Mouse (Mus musculus) midbrain, embryonic 14.5 days (tissue): ENCODE data around the gene Krtap4-13. TPM values are rescaled to one million over a fixed set of nuclear protein-coding genes. Genes with fewer than 3 reads are reported as not detected.
"Not testable (repeated sequence)": the region's sequence is repeated elsewhere in the genome, so short reads cannot be mapped to it uniquely, and the experiment has no call there.

Experiments
- ATAC-seq: fragments of 200-750 bp; cut with Nextera tagmentation; 2 replicates; pipeline ENCODE4 v1.8.0; 2017; ENCODE audit warnings: moderate number of reproducible peaks, moderate library complexity; ENCODE audit not compliant: low FRiP score, low TSS enrichment
- DNase-seq: peaks from one replicate; pipeline ENCODE4 v3.0.0-alpha.2; 2015
- H3K27ac ChIP-seq: fragments of 300-500 bp; sonication (generic); replicated peaks from 2 replicates; pipeline ENCODE4 v1.5.1; 2014; ENCODE audit warnings: mild to moderate bottlenecking, low read depth, low read length, moderate library complexity
- H3K27me3 ChIP-seq: fragments of 300-500 bp; sonication (generic); 2 replicates; pipeline ENCODE4 v1.6.1; 2014; ENCODE audit warnings: low read length, control low read depth, mixed read lengths; ENCODE audit not compliant: control insufficient read depth, insufficient read depth
- H3K36me3 ChIP-seq: fragments of 300-500 bp; sonication (generic); 2 replicates; pipeline ENCODE4 v1.6.1; 2014; ENCODE audit warnings: low read length, control low read depth; ENCODE audit not compliant: control insufficient read depth, insufficient read depth
- H3K4me1 ChIP-seq: fragments of 300-500 bp; sonication (generic); 2 replicates; pipeline ENCODE4 v1.6.1; 2014; ENCODE audit warnings: mild to moderate bottlenecking, antibody characterized with exemption, low read length, control low read depth; ENCODE audit not compliant: control insufficient read depth, insufficient read depth
- H3K4me2 ChIP-seq: fragments of 300-500 bp; sonication (generic); 2 replicates; pipeline ENCODE4 v1.6.1; 2014; ENCODE audit warnings: mild to moderate bottlenecking, low read length, moderate library complexity
- H3K4me3 ChIP-seq: fragments of 300-500 bp; sonication (generic); replicated peaks from 2 replicates; pipeline ENCODE4 v1.5.1; 2014; ENCODE audit warnings: low read depth, low read length
- H3K9ac ChIP-seq: fragments of 300-500 bp; sonication (generic); replicated peaks from 2 replicates; pipeline ENCODE4 v1.6.1; 2014; ENCODE audit warnings: mild to moderate bottlenecking, low read length, moderate library complexity
- H3K9me3 ChIP-seq: fragments of 300-500 bp; sonication (generic); 2 replicates; pipeline ENCODE4 v1.6.1; 2016; ENCODE audit warnings: low read length, control low read depth, mixed read lengths; ENCODE audit not compliant: control insufficient read depth
- WGBS: fragments of 180-500 bp; shearing (Covaris S2); extraction: QIAGEN DNeasy Blood & Tissue Kit; methylation state at CpG from one replicate; pipeline ENCODE4 v1.1.7; 2014; 5-methylcytosine and 5-hydroxymethylcytosine counted together
- polyA plus RNA-seq: library from polyadenylated mRNA; unstranded; fragments of >200 nt; fragmentation: Nextera tagmentation; extraction: Ambion mirVana; gene quantifications from 2 replicates; pipeline ENCODE4 v1.2.1, GENCODE M21; 2014

Krtap4-13 gene
- polyA plus RNA-seq, 1 experiment from 2014 or later, result not detected

- DNase-seq, H3K9ac ChIP-seq, H3K36me3 ChIP-seq, H3K4me3 ChIP-seq, H3K4me2 ChIP-seq, H3K4me1 ChIP-seq, ATAC-seq, H3K27ac ChIP-seq, H3K9me3 ChIP-seq, H3K27me3 ChIP-seq: not testable (repeated sequence)
- no CpG with 5 or more reads among the region's 1 CpGs for WGBS
Measured at GRCm38 (mm10) chr11:99804346-99804745, 5.3 kb downstream of the Krtap4-13 start, which contains the start of gene Gm11554. Gene Gm11554, minus strand, starts transcription at chr11:99804446.

DNA sequence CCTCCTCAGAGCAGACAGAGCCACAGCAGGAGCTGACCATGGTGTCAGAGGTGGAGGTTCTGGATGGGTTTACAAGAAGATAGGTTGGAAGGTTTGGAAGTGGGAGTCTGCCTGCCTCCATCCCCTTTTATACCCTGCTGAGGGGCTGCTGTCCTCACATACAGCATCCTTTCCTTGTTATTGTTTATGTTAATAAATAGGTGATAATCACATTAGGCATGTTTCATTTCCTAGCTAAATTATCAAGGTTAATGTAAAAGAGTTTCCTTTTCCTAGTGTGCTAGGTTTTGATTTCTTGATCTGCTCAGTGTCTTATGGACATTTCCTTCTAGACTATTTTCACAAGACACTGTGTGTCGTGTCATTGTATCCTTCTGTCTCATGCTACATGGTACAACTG, 10.9 kb downstream of the Krtap4-13 start, which contains the start of gene Gm11569:
TSS of gene Gm11569 (minus strand) at position 101 of the 400 bp plus-strand sequence.
- not testable (repeated sequence) for H3K4me2 ChIP-seq, ATAC-seq, DNase-seq, H3K4me3 ChIP-seq, H3K36me3 ChIP-seq, H3K27me3 ChIP-seq, H3K27ac ChIP-seq, H3K4me1 ChIP-seq, H3K9me3 ChIP-seq, H3K9ac ChIP-seq
- no CpG with 5 or more reads among the region's 1 CpGs for WGBS

GRCm38 (mm10) chr11:99793367-99793766, 16.3 kb downstream of the Krtap4-13 start, which contains the start of gene Gm11596:
Gene Gm11596, minus strand, starts transcription at chr11:99793467.
- Histone ChIP-seq H3K27ac (no peak within 1 kb of the TSS), H3K9me3 (no peaks in the 10 kb centered on the region), H3K4me1 (no peaks in the 10 kb centered on the region), H3K27me3 (no peaks in the 10 kb centered on the region), H3K4me3 (no peak within 1 kb of the TSS), H3K9ac (no peak within 1 kb of the TSS), H3K4me2 (no peak within 1 kb of the TSS), H3K36me3 (no peaks in the 10 kb centered on the region)
- no peak for DNase-seq
- ATAC-seq, result no peak
- WGBS, result 83% methylated on average over 2 of the region's 2 CpGs

DNA sequence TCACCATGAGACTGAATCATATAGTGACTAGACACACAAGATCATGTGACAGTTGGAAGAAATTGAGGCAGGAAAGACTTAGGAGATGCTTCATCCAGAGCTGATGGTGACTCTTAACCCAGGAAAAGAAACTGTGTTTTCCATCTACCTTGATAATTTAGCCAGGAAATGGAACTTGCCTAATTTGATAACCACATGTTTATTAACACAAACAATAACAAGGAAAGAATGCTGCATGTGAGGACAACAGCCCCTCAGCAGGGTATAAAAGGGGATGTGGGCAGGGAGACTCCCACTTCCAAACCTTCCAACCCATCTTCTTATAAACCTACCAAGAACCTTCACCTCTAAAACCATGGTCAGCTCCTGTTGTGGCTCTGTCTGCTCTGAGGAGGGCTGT, 24.8 kb downstream of the Krtap4-13 start, which contains the start of gene Krtap4-9:
TSS of gene Krtap4-9 (plus strand) at position 301 of the 400 bp plus-strand sequence.
- ATAC-seq, H3K36me3 ChIP-seq, H3K4me2 ChIP-seq, DNase-seq, H3K9ac ChIP-seq, H3K4me3 ChIP-seq, H3K9me3 ChIP-seq, H3K27ac ChIP-seq, H3K4me1 ChIP-seq, H3K27me3 ChIP-seq: not testable (repeated sequence)

DNA sequence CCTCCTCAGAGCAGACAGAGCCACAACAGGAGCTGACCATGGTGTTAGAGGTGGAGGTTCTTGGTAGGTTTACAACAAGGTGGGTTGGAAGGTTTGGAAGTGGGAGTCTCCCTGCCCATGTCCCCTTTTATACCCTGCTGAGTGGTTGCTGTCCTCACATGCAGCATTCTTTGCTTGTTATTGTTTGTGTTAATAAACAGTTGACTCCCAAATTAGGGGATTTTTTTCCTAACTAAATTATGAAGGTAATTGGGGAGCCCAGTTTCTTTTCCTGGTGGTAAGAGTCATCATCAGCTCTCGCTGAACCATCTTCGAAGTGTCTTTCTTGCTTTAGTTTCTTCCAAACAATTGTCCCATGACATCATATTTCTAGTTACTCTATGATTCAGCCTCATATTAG, 29.1 kb downstream of the Krtap4-13 start, which contains the start of gene Krtap4-8:
TSS of gene Krtap4-8 (minus strand) at position 101 of the 400 bp plus-strand sequence.
- Histone ChIP-seq H3K27me3 (no peaks in the 10 kb centered on the region), H3K27ac (no peak within 1 kb of the TSS), H3K9me3 (no peaks in the 10 kb centered on the region), H3K4me3 (no peak within 1 kb of the TSS), H3K9ac (no peak within 1 kb of the TSS), H3K4me1 (no peaks in the 10 kb centered on the region), H3K4me2 (no peak within 1 kb of the TSS), H3K36me3 (no peaks in the 10 kb centered on the region)
- DNase-seq (no peak), ATAC-seq (no peak)
- WGBS, result 94% methylated on average over 2 of the region's 2 CpGs

GRCm38 (mm10) chr11:99778401-99778800, 31.3 kb downstream of the Krtap4-13 start:
- 50% methylated on average over 7 of the region's 7 CpGs for WGBS
- H3K27me3 ChIP-seq, result no peaks in the 10 kb centered on the region
- H3K4me1 ChIP-seq, result no peaks in the 10 kb centered on the region
- no peak overlapping the region for H3K4me2 ChIP-seq
- H3K9me3 ChIP-seq, result no peaks in the 10 kb centered on the region
- no peaks in the 10 kb centered on the region for H3K36me3 ChIP-seq
- H3K4me3 ChIP-seq, result no peak overlapping the region
- ATAC-seq, result no peak
- no peak overlapping the region for H3K27ac ChIP-seq
- no peak for DNase-seq
- no peak overlapping the region for H3K9ac ChIP-seq

GRCm38 (mm10) chr11:99772813-99773212, 36.9 kb downstream of the Krtap4-13 start, which contains the start of gene Gm11595:
Gene Gm11595, minus strand, starts transcription at chr11:99772913.
- not testable (repeated sequence) for DNase-seq, H3K27me3 ChIP-seq, H3K4me2 ChIP-seq, H3K27ac ChIP-seq, H3K4me3 ChIP-seq, H3K9me3 ChIP-seq, H3K36me3 ChIP-seq, H3K4me1 ChIP-seq, H3K9ac ChIP-seq, ATAC-seq

DNA sequence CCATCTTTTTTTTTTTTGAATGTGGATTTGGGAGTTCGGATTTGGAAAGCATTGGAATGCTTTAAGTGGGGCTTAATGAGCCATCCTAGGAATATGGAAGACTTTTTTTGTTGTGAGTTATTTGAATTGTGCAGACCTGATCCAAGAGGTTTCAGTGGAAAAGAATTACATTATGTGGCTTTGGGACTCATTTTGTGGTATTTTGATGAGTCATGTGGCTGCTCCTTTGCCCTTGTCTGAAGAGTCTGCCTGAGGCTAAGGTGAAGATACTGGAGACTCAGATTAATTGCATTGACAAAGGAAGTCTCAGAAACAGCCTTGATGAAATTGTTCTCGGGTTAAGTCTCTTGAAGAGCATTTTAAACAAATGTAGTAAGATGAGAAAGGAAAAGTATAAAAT, 41.3 kb downstream of the Krtap4-13 start:
- ATAC-seq, result no peak
- H3K27ac ChIP-seq, result no peak overlapping the region
- H3K27me3 ChIP-seq, result no peaks in the 10 kb centered on the region
- no peak overlapping the region for H3K4me3 ChIP-seq
- 84% methylated on average over 2 of the region's 2 CpGs for WGBS
- DNase-seq, result no peak
- H3K4me1 ChIP-seq, result no peaks in the 10 kb centered on the region
- H3K9me3 ChIP-seq, result no peaks in the 10 kb centered on the region
- no peaks in the 10 kb centered on the region for H3K36me3 ChIP-seq
- no peak overlapping the region for H3K4me2 ChIP-seq
- H3K9ac ChIP-seq, result no peak overlapping the region
